Mouse (Mus musculus) megakaryocyte, embryonic 14.5 days (primary cell): Measurements from ENCODE around the gene Fat2.

Experiments
- FLI1 ChIP-seq: IDR thresholded peaks from 2 replicates; pipeline ENCODE4 v1.6.1; 2012; ENCODE audit warnings: low read length, inconsistent platforms, mixed read lengths
- GATA1 ChIP-seq: IDR thresholded peaks from 3 replicates; pipeline ENCODE4 v1.6.1; 2012; ENCODE audit warnings: mixed read lengths, low read length, inconsistent platforms, borderline replicate concordance

DNA sequence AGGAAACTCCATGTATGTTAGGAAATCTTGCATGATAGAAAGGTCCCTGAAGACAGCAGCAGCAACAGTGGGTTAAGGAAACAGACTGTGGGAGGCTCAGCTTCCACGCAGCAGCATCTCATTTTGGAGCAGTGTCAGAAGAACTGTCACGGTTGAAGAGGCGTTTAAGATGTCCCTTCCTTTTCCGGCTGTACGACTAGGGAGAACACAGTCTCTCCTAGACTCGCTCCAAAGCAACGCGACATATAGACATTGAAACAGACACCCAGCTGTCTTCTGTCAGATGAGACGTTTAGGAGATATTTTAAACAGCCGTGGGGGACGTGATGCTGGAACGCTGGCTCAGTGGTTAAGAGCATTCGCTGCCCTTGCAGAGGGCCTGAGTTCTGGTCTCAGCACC is 119.5 kb downstream of the Fat2 start:
- TF ChIP-seq GATA1 = no peak
- no peak for TF ChIP-seq FLI1
